Mouse (Mus musculus) liver, embryonic 16.5 days (tissue): Measurements from ENCODE around the gene Ckm. TPM values are rescaled to one million over a fixed set of nuclear protein-coding genes. Genes with fewer than 3 reads are reported as not detected.

ENCODE experiments used
- ATAC-seq: fragments of 200-750 bp; cut with Nextera tagmentation; 2 replicates; pipeline ENCODE4 v1.8.0; 2017; ENCODE audit warnings: low read depth, mild to moderate bottlenecking, moderate number of reproducible peaks, moderate library complexity
- H3K27ac ChIP-seq: fragments of 300-500 bp; sonication (generic); 2 replicates; pipeline ENCODE4 v1.5.1; 2014; ENCODE audit warnings: mild to moderate bottlenecking, low read length
- H3K27me3 ChIP-seq: fragments of 300-500 bp; sonication (generic); 2 replicates; pipeline ENCODE4 v1.6.1; 2014; ENCODE audit warnings: low read depth, low read length, mixed read lengths; ENCODE audit not compliant: control insufficient read depth, insufficient read depth
- H3K36me3 ChIP-seq: fragments of 300-500 bp; sonication (generic); 2 replicates; pipeline ENCODE4 v1.6.1; 2014; ENCODE audit warnings: mild to moderate bottlenecking; ENCODE audit not compliant: control insufficient read depth, insufficient read depth
- H3K4me1 ChIP-seq: fragments of 300-500 bp; sonication (generic); 2 replicates; pipeline ENCODE4 v1.6.1; 2014; ENCODE audit warnings: low read depth, low read length, mixed read lengths; ENCODE audit not compliant: control insufficient read depth
- H3K4me2 ChIP-seq: fragments of 300-500 bp; sonication (generic); 2 replicates; pipeline ENCODE4 v1.6.1; 2014; ENCODE audit warnings: low read depth, low read length, mixed read lengths
- H3K4me3 ChIP-seq: fragments of 300-500 bp; sonication (generic); 2 replicates; pipeline ENCODE4 v1.5.1; 2014; ENCODE audit warnings: low read depth, mild to moderate bottlenecking, low read length
- H3K9ac ChIP-seq: fragments of 300-500 bp; sonication (generic); 2 replicates; pipeline ENCODE4 v1.6.1; 2014; ENCODE audit warnings: low read depth, low read length
- H3K9me3 ChIP-seq: fragments of 300-500 bp; sonication (generic); replicated peaks from 2 replicates; pipeline ENCODE4 v1.6.1; 2016; ENCODE audit warnings: low read length; ENCODE audit not compliant: control insufficient read depth
- WGBS: fragments of 180-500 bp; shearing (Covaris S2); extraction: QIAGEN DNeasy Blood & Tissue Kit; methylation state at CpG from one replicate; pipeline ENCODE4 v1.1.7; 2014; ENCODE audit not compliant: insufficient replicate concordance; 5-methylcytosine and 5-hydroxymethylcytosine counted together
- polyA plus RNA-seq: library from polyadenylated mRNA; unstranded; fragments of >200 nt; fragmentation: Nextera tagmentation; extraction: Ambion mirVana; gene quantifications from 2 replicates; pipeline ENCODE4 v1.2.1, GENCODE M21; 2015

Ckm gene
- polyA plus RNA-seq, 1 experiment from 2014 or later, result 65.4 TPM

DNA sequence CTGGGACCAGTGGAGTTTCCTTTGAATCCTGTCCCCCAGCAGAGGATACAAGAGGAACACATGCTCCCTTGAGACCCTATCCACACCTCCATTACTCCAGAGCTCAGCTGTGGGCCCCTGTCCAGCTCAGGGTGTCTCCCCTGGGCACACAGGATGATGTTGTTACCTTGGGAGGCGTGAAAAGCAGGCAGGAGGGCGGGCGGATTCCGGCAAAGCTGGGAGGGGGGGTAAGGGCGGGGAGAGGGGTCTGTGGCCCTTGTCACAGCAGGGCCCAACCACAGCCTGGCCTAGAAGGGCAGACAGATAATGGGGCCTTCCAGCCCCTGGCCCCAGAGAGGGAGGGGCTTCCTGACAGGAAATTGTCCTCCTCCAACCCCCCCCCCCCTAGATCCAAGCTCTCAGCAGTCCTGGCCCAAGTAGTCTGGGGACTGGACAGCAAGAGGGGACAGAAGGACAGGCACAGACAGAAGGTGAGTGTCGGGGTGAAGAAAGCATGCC, 58.4 kb downstream of the Ckm start, which contains the start of gene Exoc3l2:
Exoc3l2 (plus strand) TSS at position 448 of the 498 bp plus-strand sequence.
- Histone ChIP-seq H3K4me3 (no peak within 1 kb of the TSS), H3K27me3 (peaks cover 7% of the 10 kb centered on the region), H3K4me2 (no peak within 1 kb of the TSS), H3K4me1 (peaks cover 1% of the 10 kb centered on the region; the same call in 1 of the 2 replicates), H3K9ac (no peak within 1 kb of the TSS), H3K27ac (no peak within 1 kb of the TSS), H3K9me3 (no peaks in the 10 kb centered on the region), H3K36me3 (no peaks in the 10 kb centered on the region)
- WGBS, result 6% methylated on average over 6 of the region's 6 CpGs
- ATAC-seq, result peak; percentile 5; the same call in 1 of the 2 replicates

GRCm38 (mm10) chr7:19464367-19465307, 60.1 kb downstream of the Ckm start:
- Histone ChIP-seq H3K27ac (no peak overlapping the region), H3K4me3 (no peak overlapping the region; the same call in 1 of the 2 replicates), H3K4me2 (peak overlapping the region; percentile 4; the same call in 1 of the 2 replicates), H3K4me1 (no peaks in the 10 kb centered on the region; the same call in 1 of the 2 replicates), H3K9me3 (no peaks in the 10 kb centered on the region), H3K27me3 (peaks cover 7% of the 10 kb centered on the region), H3K9ac (no peak overlapping the region), H3K36me3 (no peaks in the 10 kb centered on the region)
- 17% methylated on average over 22 of the region's 22 CpGs for WGBS
- ATAC-seq, result no peak

DNA sequence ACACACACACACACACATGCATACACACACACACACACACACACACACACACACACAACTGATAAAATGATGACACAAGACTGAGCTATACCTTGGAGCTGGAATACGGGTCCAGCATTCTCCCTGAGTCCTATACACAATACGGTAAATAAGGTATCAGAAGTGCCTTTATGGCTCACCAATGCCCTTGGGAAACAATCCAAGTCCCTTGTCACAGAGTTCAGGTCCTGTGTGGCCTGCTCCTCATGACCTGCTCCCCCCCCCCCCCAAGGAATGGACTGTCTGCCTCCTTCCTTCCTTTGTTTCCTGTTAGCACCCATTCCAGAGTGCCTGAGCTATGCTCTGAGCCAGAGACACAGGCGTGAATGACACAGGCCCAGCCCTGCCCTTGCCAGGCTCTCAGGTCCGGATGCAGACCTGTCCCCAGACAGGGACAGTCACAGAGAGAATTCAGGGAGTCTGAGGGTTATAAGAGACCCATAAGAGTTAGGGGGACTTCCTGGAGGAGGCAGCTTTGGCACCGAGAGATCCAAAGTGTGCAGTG, 62.1 kb downstream of the Ckm start:
- Histone ChIP-seq H3K27ac (no peak overlapping the region), H3K4me3 (no peak overlapping the region), H3K36me3 (no peaks in the 10 kb centered on the region), H3K4me1 (no peaks in the 10 kb centered on the region; the same call in 1 of the 2 replicates), H3K9me3 (no peaks in the 10 kb centered on the region), H3K27me3 (peaks cover 7% of the 10 kb centered on the region), H3K9ac (no peak overlapping the region), H3K4me2 (no peak overlapping the region)
- 51% methylated on average over 5 of the region's 5 CpGs for WGBS
- 0 out of 2 replicates have a peak, but pooled peaks have one; percentile 32 for ATAC-seq

- ATAC-seq, result no peak
- Histone ChIP-seq H3K27me3 (peaks cover 13% of the 10 kb centered on the region), H3K4me3 (no peak overlapping the region), H3K4me2 (no peak overlapping the region), H3K36me3 (no peaks in the 10 kb centered on the region), H3K9ac (no peak overlapping the region), H3K9me3 (no peaks in the 10 kb centered on the region), H3K4me1 (no peaks in the 10 kb centered on the region), H3K27ac (no peak overlapping the region)
- WGBS, result 28% methylated on average over 6 of the region's 6 CpGs
Observed at GRCm38 (mm10) chr7:19467638-19468037, 63.1 kb downstream of the Ckm start.

DNA sequence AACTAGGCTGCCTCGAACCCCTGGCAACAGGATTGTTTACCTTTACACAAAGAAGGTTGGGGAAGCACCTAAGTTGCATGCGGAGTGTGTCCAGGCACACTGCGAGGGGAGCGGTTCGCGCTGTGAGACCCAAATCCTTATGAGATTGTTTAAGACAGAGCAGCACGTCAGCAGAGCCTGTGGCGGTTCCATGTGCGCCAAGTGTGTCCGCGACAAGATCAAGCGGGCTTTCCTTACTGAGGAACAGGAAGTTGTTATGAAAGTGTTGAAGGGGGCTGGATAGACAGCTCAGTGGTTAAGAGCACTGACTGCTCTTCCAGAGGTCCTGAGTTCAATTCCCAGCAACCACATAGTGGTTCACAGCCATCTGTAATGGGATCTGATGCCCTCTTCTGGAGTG, 63.7 kb downstream of the Ckm start:
- H3K4me1 ChIP-seq, result peaks cover 3% of the 10 kb centered on the region; the same call in 1 of the 2 replicates
- H3K4me3 ChIP-seq, result no peak overlapping the region
- 48% methylated on average over 12 of the region's 12 CpGs for WGBS
- H3K9ac ChIP-seq, result no peak overlapping the region
- H3K27me3 ChIP-seq, result peaks cover 19% of the 10 kb centered on the region
- no peaks in the 10 kb centered on the region for H3K9me3 ChIP-seq
- no peak overlapping the region for H3K27ac ChIP-seq
- no peak overlapping the region for H3K4me2 ChIP-seq
- no peaks in the 10 kb centered on the region for H3K36me3 ChIP-seq
- no peak for ATAC-seq

DNA sequence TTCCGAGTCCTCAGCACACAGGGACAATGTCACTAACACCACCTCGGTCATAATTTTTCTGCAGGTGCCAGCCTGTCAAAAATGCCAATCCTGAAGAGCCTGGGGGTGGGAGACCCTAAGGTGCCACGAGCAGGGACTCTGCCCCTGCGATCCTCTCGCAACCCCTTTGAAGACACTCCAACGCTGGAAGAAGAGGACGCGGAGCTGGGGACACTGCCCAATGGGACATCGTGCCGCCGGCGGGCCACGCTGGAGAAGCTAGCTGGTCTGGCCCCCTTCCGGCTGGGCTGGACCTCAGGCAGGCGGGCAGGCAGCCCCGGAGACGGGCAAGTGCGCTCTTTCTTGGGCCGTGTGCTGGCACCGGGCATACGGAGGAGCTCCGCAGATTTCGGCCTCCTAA, 64.8 kb downstream of the Ckm start:
- Histone ChIP-seq H3K9ac (no peak overlapping the region), H3K27ac (no peak overlapping the region), H3K36me3 (no peaks in the 10 kb centered on the region), H3K4me2 (no peak overlapping the region), H3K4me3 (no peak overlapping the region), H3K9me3 (no peaks in the 10 kb centered on the region), H3K27me3 (peaks cover 28% of the 10 kb centered on the region), H3K4me1 (peaks cover 3% of the 10 kb centered on the region; the same call in 1 of the 2 replicates)
- 69% methylated on average over 23 of the region's 23 CpGs for WGBS
- ATAC-seq, result no peak

GRCm38 (mm10) chr7:19470308-19470707, 65.7 kb downstream of the Ckm start:
- Histone ChIP-seq H3K4me2 (no peak overlapping the region), H3K9me3 (no peaks in the 10 kb centered on the region), H3K27me3 (peaks cover 32% of the 10 kb centered on the region), H3K27ac (no peak overlapping the region), H3K9ac (no peak overlapping the region), H3K4me3 (no peak overlapping the region), H3K36me3 (no peaks in the 10 kb centered on the region), H3K4me1 (peaks cover 3% of the 10 kb centered on the region; the same call in 1 of the 2 replicates)
- no peak for ATAC-seq
- WGBS, result 47% methylated on average over 14 of the region's 14 CpGs

DNA sequence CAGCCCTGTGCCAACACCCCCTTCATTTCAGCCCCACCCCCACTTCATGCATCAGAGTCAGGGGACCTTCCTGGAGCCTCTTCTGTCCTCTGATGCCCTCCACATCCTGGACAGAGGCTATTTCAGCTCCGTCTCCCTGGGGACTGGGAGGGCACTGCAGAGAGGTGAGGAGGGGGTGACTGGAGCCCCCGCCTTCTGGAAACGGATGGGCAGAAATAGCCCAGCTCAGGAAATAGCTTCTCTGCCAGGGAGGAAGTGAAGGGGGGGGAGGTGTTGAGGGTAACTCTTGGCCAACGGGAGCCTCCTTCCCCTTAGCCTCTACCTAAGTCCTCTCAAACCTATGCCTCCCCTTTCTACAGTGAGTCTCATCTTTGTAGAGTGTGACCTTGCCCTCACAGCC, 67.8 kb downstream of the Ckm start:
- ATAC-seq, result peak; percentile 36; the same call in 1 of the 2 replicates
- no peak overlapping the region for H3K9ac ChIP-seq
- H3K4me3 ChIP-seq, result no peak overlapping the region
- no peaks in the 10 kb centered on the region for H3K9me3 ChIP-seq
- H3K27ac ChIP-seq, result no peak overlapping the region; the same call in 1 of the 2 replicates
- no peaks in the 10 kb centered on the region for H3K36me3 ChIP-seq
- 15% methylated on average over 4 of the region's 4 CpGs for WGBS
- H3K4me2 ChIP-seq, result no peak overlapping the region
- peaks cover 3% of the 10 kb centered on the region; the same call in 1 of the 2 replicates for H3K4me1 ChIP-seq
- peaks cover 33% of the 10 kb centered on the region for H3K27me3 ChIP-seq
